Mouse (Mus musculus) T-helper 1 cell (primary cell): ENCODE measurements at regions not wholly inside any gene's neighbourhood (a gene's known extent, or its start where the extent isn't known, plus 50 kb on each side); places are given as distances from the start of the nearest gene placed in this dataset.

Experiments used
- in situ Hi-C: fragments of 300-600 bp; cut with MboI, MseI; formaldehyde crosslinking; loops from one replicate; pipeline ENCODE4 v1.15.1; 2025; ENCODE audit warnings: high pct_unique_total_duplicates

DNA sequence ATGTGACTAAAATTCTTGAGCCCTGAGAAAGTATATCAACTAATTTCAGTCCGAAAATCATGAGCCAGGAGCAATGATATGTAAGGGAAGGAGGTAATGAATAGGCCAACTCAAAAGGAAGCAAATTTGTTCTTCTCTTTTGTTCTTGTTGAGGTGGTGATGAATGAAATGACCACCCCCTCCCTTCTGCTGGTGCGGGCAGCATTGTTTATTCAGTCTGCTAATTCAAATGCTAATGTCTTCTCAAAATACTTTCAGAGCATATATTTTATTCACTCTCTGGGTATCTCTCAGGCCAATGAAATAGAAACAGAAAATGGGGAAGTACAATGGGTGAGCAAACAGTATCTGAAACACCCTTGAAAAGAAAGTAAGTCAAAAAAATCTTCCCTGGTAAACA, 1870.4 kb downstream of the Pcdh19 start:
- in situ Hi-C loops = no loop called here

DNA sequence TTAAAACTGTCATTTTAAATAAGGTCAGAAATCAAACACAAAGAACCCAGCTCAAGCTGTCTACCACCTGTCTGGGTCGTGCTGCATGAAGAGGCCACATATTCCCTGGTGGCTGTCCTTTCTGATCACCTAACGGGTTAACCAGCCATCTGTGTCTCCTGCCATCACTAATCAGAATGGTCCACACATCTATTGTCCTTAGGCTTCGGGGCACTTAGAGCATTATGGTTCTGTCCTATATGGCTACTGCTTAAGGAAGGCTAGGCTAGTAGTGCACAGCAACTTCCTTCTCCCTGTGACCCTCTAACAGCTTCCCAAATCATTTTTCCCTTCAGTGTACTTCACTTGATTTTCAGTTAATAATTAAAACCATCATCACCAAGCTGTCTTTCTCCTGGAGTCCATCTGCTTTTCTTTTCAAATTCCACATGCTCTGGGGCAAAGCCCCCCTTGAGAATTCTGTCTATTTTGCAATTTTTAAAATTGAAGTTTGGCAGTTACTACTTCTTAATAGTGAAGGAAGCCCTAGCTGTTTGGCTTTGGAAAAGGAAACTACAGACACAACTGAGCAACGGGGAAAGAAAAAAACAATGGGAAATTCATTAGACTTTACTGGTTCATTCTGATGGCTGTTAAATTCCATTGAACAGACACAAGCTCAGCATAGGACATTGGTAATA, 1914.6 kb downstream of the Pcdh19 start:
- in situ Hi-C loops = loop anchor here (25.0 kb wide), 1 partner anchor 1113 kb away; no protein-coding TSS in a partner anchor
